Mouse (Mus musculus): ENCODE results near the gene Kat2b.
"Not testable (repeated sequence)": the region's sequence is repeated elsewhere in the genome, so short reads cannot be mapped to it uniquely, and the experiment has no call there.

The Kat2b gene

DNA sequence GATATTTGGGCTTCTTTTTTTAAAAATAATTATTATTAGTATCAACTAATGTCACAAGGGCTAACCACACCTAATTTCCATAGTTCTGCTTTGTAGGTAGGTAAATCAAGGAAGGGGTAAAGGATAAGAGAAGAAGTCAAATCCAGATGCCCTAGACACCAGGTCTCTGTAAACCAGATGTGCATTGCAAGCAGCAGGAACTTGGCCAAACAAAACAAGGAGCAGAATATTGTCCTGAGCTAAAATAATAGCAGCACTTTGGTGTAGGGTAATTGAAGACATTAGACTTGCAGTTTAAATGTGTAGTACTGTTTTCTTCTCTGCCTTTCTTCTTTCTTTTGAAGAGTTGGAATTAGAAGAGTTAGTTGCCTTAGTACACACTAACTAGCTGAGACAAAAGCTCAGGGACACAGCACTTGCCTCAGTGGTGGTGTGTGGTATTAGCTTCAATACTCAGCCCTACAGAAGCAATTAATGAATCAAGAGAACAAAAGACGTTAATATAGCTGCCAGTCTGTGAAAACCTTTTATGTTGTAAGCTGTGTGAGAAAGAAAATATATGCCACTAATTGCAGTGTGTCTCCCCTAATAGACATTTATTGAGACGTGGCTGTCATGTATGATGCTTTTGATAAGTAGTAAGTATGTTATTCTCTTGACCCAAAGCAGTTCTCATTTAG, 98.2 kb downstream of the Kat2b start:
- no peak for DNase-seq

GRCm38 (mm10) chr17:53670453-53670852, 103.8 kb downstream of the Kat2b start:
- DNase-seq: no peak

- no peak for DNase-seq
Measured at GRCm38 (mm10) chr17:53678716-53679115, 112.1 kb downstream of the Kat2b start.

GRCm38 (mm10) chr17:53688321-53688720, 121.7 kb downstream of the Kat2b start:
- no peak for DNase-seq

DNA sequence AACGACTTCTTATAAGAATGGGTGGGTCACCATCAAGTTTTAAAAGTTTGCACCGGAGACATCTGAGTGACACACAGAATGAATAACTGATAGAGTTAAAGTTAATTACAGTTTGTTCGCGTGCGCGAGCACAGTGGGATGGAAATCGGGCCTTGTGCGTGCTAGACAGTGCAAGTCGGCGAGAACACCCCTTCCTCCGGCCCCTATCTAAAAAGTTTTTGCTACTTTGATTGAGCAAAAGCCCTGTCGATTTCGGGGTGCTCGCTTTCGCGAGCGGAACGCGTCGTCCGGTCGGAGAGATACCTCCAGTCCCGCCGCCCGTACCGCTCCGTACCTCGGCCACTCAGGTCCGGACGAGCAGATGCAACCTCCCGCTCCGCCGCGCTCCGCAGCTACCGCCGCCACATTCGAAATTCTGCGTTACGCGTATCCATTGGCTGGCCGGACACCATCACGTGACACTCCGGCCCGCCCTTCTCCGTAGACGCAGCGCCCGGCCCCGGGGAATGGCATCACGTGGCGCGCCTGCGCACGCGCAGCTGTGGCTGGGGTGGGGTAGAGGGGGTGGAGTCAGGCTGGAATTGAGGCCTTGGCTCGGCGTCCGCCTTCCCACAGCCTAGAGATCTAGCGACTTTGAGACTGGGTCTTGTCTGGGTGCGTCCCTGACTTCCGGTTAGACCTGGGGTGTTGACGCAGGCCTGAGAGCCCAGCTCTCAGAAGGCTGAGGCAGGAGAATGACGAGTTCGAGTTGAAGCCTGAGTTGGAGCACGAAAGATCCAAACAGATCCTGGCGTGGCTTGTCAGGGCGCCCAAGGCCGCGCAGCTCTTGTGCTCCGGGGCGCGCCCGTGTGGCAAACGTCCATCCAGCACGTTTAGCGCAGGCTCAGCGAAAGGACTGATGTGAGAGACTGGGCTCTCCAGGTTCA, 122.5 kb downstream of the Kat2b start, which contains the start of gene Sgo1:
TSS of gene Sgo1 (minus strand) at position 457 of the 926 bp plus-strand sequence.
- peak; percentile 99 for DNase-seq

- no peak for DNase-seq
Measured at GRCm38 (mm10) chr17:53689946-53690345, 123.3 kb downstream of the Kat2b start.

- no peak for DNase-seq
Measured at GRCm38 (mm10) chr17:53694039-53694438, 127.4 kb downstream of the Kat2b start.

- DNase-seq: not testable (repeated sequence)
Measured at GRCm38 (mm10) chr17:53697521-53697920, 130.9 kb downstream of the Kat2b start.

DNA sequence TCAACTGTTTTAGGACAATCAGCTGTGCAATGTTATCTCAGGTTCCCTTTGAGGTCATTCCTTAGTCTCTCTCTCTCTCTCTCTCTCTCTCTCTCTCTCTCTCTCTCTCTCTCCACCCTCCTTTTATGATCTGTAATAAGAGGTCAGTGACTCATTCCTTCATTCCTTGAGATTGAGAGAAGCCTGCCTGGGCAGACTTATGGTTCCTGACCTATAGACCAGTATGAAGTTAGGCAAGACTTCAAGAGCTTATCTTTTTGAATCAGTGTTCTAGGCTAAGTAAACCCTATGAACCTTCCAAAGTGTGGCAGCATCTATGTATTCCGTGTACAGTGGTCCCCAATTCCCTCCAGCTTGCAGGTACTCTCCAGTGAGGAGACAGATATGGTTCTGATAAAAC, 147.8 kb downstream of the Kat2b start:
- no peak for DNase-seq

GRCm38 (mm10) chr17:53715161-53715560, 148.5 kb downstream of the Kat2b start:
- DNase-seq: not testable (repeated sequence)

DNA sequence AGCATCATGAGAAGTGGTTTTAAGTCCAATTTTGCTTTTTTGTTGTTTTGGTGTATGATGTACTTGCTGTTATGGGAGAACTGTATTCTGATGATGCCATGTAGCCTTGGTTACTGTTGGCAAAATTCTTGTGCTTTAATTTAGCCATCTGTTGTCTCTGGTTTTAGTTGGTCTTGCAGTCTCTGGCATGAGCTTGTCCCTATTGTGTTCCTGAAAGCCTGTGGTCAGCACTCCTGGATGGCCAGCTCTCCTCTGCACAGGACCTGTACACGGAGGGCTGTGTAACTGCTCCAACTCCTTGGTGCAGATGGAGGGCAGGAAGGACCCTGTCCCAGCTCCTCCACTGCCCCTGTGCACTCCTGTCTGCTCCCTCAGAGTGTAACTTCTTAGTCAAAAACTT, 151.8 kb downstream of the Kat2b start:
- no peak for DNase-seq

DNA sequence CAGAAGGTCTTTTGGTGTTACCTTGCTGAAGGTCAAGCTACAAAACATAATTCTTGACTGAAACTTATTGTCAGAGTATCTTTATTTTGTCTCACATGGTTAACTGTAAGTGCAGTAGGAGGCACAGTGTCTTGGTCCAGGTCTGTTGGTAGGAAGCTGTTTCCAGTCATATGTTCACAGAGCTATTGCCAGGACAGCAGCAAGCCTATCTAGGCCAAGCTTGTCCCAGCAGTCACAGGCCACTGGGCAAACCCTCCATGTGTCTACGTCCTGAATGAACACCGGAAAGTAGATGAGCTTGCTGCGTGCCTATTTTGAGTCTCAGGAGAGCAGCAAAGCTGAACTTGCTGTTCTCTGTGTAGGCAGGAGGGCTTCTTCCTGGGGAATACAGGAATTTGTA, 152.3 kb downstream of the Kat2b start:
- not testable (repeated sequence) for DNase-seq
